Comparison of ENCODE assay signal across 11 mouse cellular contexts in the genomic region with DNA sequence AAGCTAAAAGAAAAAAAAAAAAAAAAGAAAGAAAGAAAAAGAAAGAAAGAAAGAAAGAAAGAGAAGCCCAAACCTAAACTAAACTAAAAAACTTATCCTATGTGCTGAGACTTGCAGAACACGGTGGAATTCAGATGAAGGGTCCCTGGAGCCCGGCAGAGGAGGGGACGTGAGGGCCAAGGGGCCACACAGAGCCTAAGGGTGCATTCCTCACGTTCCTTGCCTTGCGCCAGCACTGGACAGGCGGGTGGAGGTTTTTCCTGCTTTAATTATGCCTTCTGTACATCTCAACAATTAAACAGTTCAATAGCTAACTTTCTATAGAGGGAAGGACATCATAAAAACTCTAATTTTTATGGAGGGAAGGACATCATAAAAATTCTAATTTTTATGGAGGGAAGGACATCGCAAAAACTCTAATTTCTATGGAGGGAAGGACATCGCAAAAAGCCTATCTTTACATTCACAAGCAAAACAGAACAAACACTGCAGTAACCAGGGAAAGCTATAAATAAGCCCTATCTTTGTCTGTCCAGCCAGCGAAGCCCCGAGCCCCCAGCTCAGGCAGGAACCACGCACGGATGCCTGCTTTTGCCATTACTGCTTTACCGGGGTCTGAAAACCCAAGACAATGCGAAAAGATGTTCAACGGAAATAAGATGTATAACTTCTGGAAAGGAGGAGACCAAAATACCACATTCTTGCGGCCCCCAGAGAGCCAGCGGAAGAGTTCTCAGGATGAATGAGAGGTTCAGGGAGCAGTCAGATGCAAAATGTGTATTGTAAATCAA. TPM values are rescaled to one million over a fixed set of nuclear protein-coding genes. Genes with fewer than 3 reads are reported as not detected.
DNase-seq lines count a peak whose midpoint lies in the region; ATAC-seq and TF ChIP-seq lines count a peak whose summit lies in the region.
"Had no signal": no experiment of that assay in that cellular context is flagged by ENCODE, and none has a peak within 500 bp of the region (broad histone marks: within the 10 kb centered on the region; RNA-seq: fewer than 3 reads in every experiment).

No protein-coding gene starts in this region.

- no peak overlapping the region for H3K9ac ChIP-seq in kidney, embryonic 15.5 days
- peak overlapping the region; percentile 58; the same call in 1 of the 2 replicates for H3K9ac ChIP-seq in embryonic facial prominence, embryonic 13.5 days
- no peak overlapping the region for H3K9ac ChIP-seq in neural tube, embryonic 11.5 days (ENCODE audit: low read length)

- H3K9me3 ChIP-seq in kidney, embryonic 15.5 days (replicated peaks) = no peaks in the 10 kb centered on the region
- no peaks in the 10 kb centered on the region for H3K9me3 ChIP-seq in embryonic facial prominence, embryonic 13.5 days
- no peaks in the 10 kb centered on the region for H3K9me3 ChIP-seq in neural tube, embryonic 11.5 days (ENCODE audit: control insufficient read depth, low read length)
- H3K9me3 ChIP-seq: G1E had no signal

- ATAC-seq in kidney, embryonic 15.5 days (replicated peaks; ENCODE audit: low FRiP score) = no peak; the same call in 1 of the 2 replicates
- ATAC-seq in embryonic facial prominence, embryonic 13.5 days (ENCODE audit: insufficient number of reproducible peaks, insufficient read depth, low FRiP score, low TSS enrichment, low read depth) = no peak
- no peak for ATAC-seq in neural tube, embryonic 11.5 days (ENCODE audit: insufficient read depth, low FRiP score, low TSS enrichment)

- H3K36me3 ChIP-seq in kidney, embryonic 15.5 days = no peaks in the 10 kb centered on the region
- no peaks in the 10 kb centered on the region for H3K36me3 ChIP-seq in kidney, adult 2 months (ENCODE audit: control insufficient read depth, insufficient read depth, low read length)
- no peaks in the 10 kb centered on the region for H3K36me3 ChIP-seq in embryonic facial prominence, embryonic 13.5 days
- no peaks in the 10 kb centered on the region for H3K36me3 ChIP-seq in neural tube, embryonic 11.5 days (ENCODE audit: control insufficient read depth, insufficient read depth, low read length)
- H3K36me3 ChIP-seq: G1E had no signal

- H3K4me3 ChIP-seq in kidney, embryonic 15.5 days (replicated peaks) = no peak overlapping the region
- H3K4me3 ChIP-seq in kidney, adult 2 months (ENCODE audit: insufficient read depth, low read depth, low read length) = no peak overlapping the region
- no peak overlapping the region for H3K4me3 ChIP-seq in embryonic facial prominence, embryonic 13.5 days
- H3K4me3 ChIP-seq in neural tube, embryonic 11.5 days (ENCODE audit: low read depth, low read length) = no peak overlapping the region

- H3K27me3 ChIP-seq in kidney, embryonic 15.5 days = no peaks in the 10 kb centered on the region
- H3K27me3 ChIP-seq in kidney, adult 2 months (replicated peaks; ENCODE audit: control insufficient read depth, insufficient read depth, low read length) = no peaks in the 10 kb centered on the region
- no peaks in the 10 kb centered on the region for H3K27me3 ChIP-seq in embryonic facial prominence, embryonic 13.5 days
- no peaks in the 10 kb centered on the region for H3K27me3 ChIP-seq in neural tube, embryonic 11.5 days (ENCODE audit: control insufficient read depth, insufficient read depth, low read length)

- no peak for DNase-seq in kidney, adult 2 months
- peak; percentile 46 for DNase-seq in heart, postnatal 4 days
- peak; percentile 46 for DNase-seq in neural tube, embryonic 11.5 days (ENCODE audit: low spot score)
- DNase-seq in thymus, postnatal 25 days = no peak
- DNase-seq in ovary, postnatal 36 days (ENCODE audit: low spot score) = no peak
- DNase-seq: cerebellum, adult 9-11 months; right cerebral cortex, postnatal 14 days; thymus, postnatal 4 days had no signal

- 12% methylated on average over 17 of the region's 17 CpGs for WGBS in kidney, embryonic 15.5 days
- WGBS in kidney, adult 2 months = 46% methylated on average over 17 of the region's 17 CpGs
- 27% methylated on average over 17 of the region's 17 CpGs for WGBS in embryonic facial prominence, embryonic 13.5 days
- 14% methylated on average over 17 of the region's 17 CpGs for WGBS in neural tube, embryonic 11.5 days

- peak overlapping the region; percentile 97 for H3K27ac ChIP-seq in kidney, embryonic 15.5 days
- H3K27ac ChIP-seq in kidney, adult 2 months (ENCODE audit: insufficient read depth, low read depth, low read length) = no peak overlapping the region
- H3K27ac ChIP-seq in embryonic facial prominence, embryonic 13.5 days = peak overlapping the region; percentile 84
- peak overlapping the region; percentile 54 for H3K27ac ChIP-seq in neural tube, embryonic 11.5 days (ENCODE audit: low read depth, low read length)

- peak overlapping the region; percentile 38 for H3K4me2 ChIP-seq in kidney, embryonic 15.5 days
- no peak overlapping the region for H3K4me2 ChIP-seq in embryonic facial prominence, embryonic 13.5 days
- no peak overlapping the region for H3K4me2 ChIP-seq in neural tube, embryonic 11.5 days (ENCODE audit: low read depth)

- peaks cover 68% of the 10 kb centered on the region for H3K4me1 ChIP-seq in kidney, embryonic 15.5 days
- no peaks in the 10 kb centered on the region for H3K4me1 ChIP-seq in kidney, adult 2 months (ENCODE audit: control insufficient read depth, insufficient read depth, low read length)
- H3K4me1 ChIP-seq in embryonic facial prominence, embryonic 13.5 days = peaks cover 58% of the 10 kb centered on the region
- H3K4me1 ChIP-seq in neural tube, embryonic 11.5 days (ENCODE audit: control insufficient read depth, insufficient read depth, low read length) = peaks cover 20% of the 10 kb centered on the region

- TF ChIP-seq POLR2A in kidney, adult 2 months (IDR thresholded peaks at IDR 0.05; ENCODE audit: low read depth, low read length) = no peak

- TF ChIP-seq CTCF in kidney, adult 2 months (conservative IDR thresholded peaks at IDR 0.05; ENCODE audit: insufficient read depth, insufficient read length, low read depth, low read length) = no peak

RNA-seq across cellular contexts. Expression of a gene that starts 9.1 kb away (rescaled TPM):
- 25.8 and 26.8 TPM in 2 replicates for polyA plus RNA-seq in kidney, embryonic 15.5 days (2015; fragmentation: Nextera tagmentation; extraction: Ambion mirVana)
- 10.3 and 11.0 TPM in 2 replicates for polyA plus RNA-seq in kidney, adult 2 months (2012; rRNA removed)
- polyA plus RNA-seq in embryonic facial prominence, embryonic 13.5 days (2015; fragmentation: Nextera tagmentation; extraction: Ambion mirVana) = 36.0 and 36.7 TPM in 2 replicates
- 1 to 10 TPM; 3.7 to 6.4 TPM for total RNA-seq in heart, postnatal 4 days (2021)
- polyA plus RNA-seq in neural tube, embryonic 11.5 days (2014; fragmentation: Nextera tagmentation; extraction: Ambion mirVana) = 10.6 and 20.0 TPM in 2 replicates

RNA-seq across cellular contexts. Expression of a gene that starts 24.8 kb away (rescaled TPM):
- polyA plus RNA-seq in kidney, embryonic 15.5 days (2015; fragmentation: Nextera tagmentation; extraction: Ambion mirVana) = 23.5 and 46.2 TPM in 2 replicates
- 48.3 TPM in 1 of 2 replicates, not detected in the other for polyA plus RNA-seq in kidney, adult 2 months (2012; rRNA removed)
- polyA plus RNA-seq in embryonic facial prominence, embryonic 13.5 days (2015; fragmentation: Nextera tagmentation; extraction: Ambion mirVana) = 3.8 and 5.8 TPM in 2 replicates
- total RNA-seq in heart, postnatal 4 days (2021) = 10 to 100 TPM in 1 of 2 experiments, under 1 TPM in 1; 0.98 to 10.9 TPM
- 6.5 and 9.2 TPM in 2 replicates for polyA plus RNA-seq in neural tube, embryonic 11.5 days (2014; fragmentation: Nextera tagmentation; extraction: Ambion mirVana)
- total RNA-seq: G1E had no signal
- polyA plus RNA-seq: G1E had no signal

Comparison
In these comparisons a context has a peak if more than half of its experiments do, and no peak if none do; other contexts are left out.
1. DNase-seq: peak in heart, postnatal 4 days (single experiment) and neural tube, embryonic 11.5 days (single experiment); none in kidney, adult 2 months (single experiment), thymus, postnatal 25 days (single experiment) and ovary, postnatal 36 days (single experiment).